Mouse (Mus musculus) spleen, postnatal 4 days (tissue): ENCODE measurements around the gene Slc38a7.
"Not testable (repeated sequence)": the region's sequence is repeated elsewhere in the genome, so short reads cannot be mapped to it uniquely, and the experiment has no call there.

ENCODE experiments used
- DNase-seq, 2 experiments: peaks; one replicate each; pipeline ENCODE4 v3.0.0; 2022; ENCODE audit warnings: low spot score in 2 of 2

The Slc38a7 gene

GRCm38 (mm10) chr8:95807861-95808260, 45.5 kb downstream of the Slc38a7 start:
- peak; percentile 88 to 91 for DNase-seq

GRCm38 (mm10) chr8:95807331-95807843, 46.0 kb downstream of the Slc38a7 start, which contains the start of gene Cnot1:
Gene Cnot1 (minus strand): TSS chr8:95807464.
- peak; percentile 95 to 96 for DNase-seq

- DNase-seq: peak; percentile 54 to 86
These were observed 46.7 kb downstream of the Slc38a7 start for GRCm38 (mm10) chr8:95806461-95807191.

- no peak for DNase-seq
These were observed 47.9 kb downstream of the Slc38a7 start for GRCm38 (mm10) chr8:95805482-95805881.

- DNase-seq: no peak
These were observed 51.1 kb downstream of the Slc38a7 start for GRCm38 (mm10) chr8:95802231-95802630.

GRCm38 (mm10) chr8:95801476-95802064, 51.8 kb downstream of the Slc38a7 start:
- DNase-seq: no peak

- DNase-seq: no peak
These were observed 53.0 kb downstream of the Slc38a7 start for GRCm38 (mm10) chr8:95800353-95800752.

- no peak for DNase-seq
These were observed 53.4 kb downstream of the Slc38a7 start for GRCm38 (mm10) chr8:95799891-95800290.

GRCm38 (mm10) chr8:95799117-95799516, 54.2 kb downstream of the Slc38a7 start:
- DNase-seq: no peak

GRCm38 (mm10) chr8:95795333-95796061, 57.8 kb downstream of the Slc38a7 start:
- DNase-seq: not testable (repeated sequence)
